Mouse (Mus musculus): ENCODE results near the gene Spata7. TPM values are rescaled to one million over a fixed set of nuclear protein-coding genes. Genes with fewer than 3 reads are reported as not detected.

Gene Spata7
- polyA plus RNA-seq, 1 experiment, result 215 TPM

DNA sequence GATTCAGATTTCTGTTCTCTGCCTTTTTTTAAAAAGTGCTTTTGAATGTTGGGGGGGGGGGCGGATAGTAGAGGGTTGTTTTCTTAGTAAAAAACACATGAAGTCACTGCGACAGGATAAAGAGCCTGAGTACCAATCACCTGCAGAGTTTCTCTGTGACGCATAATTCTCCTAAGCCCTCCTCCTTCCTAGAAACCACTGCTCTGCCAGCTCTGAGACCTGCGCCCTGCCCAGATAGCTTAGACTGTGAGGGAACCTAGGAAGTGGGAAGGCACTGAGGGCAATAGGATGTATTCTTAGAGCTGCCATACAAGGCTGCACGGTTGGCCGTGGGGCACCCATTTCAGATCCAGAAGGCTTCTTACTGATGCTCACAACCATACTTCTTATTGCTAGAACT is 84.9 kb downstream of the Spata7 start:
- Histone ChIP-seq H3K27me3 (ENCODE audit: control insufficient read depth, insufficient read depth, low read length) (no peaks in the 10 kb centered on the region), H3K4me1 (ENCODE audit: control insufficient read depth, insufficient read depth, low read length) (no peaks in the 10 kb centered on the region; the same call in 1 of the 2 replicates), H3K27ac (ENCODE audit: control insufficient read depth, insufficient read depth, low read depth, low read length) (no peak overlapping the region), H3K4me3 (ENCODE audit: control insufficient read depth, low read depth, low read length) (no peak overlapping the region), H3K36me3 (ENCODE audit: control insufficient read depth, insufficient read depth, low read length) (no peaks in the 10 kb centered on the region; the same call in 1 of the 2 replicates)
- TF ChIP-seq POLR2A (IDR thresholded peaks at IDR 0.05; ENCODE audit: control insufficient read depth, low read depth, low read length), result no peak
- no peak for TF ChIP-seq CTCF (IDR thresholded peaks at IDR 0.05; ENCODE audit: control insufficient read depth, insufficient read depth, insufficient replicate concordance, low read depth, low read length)

DNA sequence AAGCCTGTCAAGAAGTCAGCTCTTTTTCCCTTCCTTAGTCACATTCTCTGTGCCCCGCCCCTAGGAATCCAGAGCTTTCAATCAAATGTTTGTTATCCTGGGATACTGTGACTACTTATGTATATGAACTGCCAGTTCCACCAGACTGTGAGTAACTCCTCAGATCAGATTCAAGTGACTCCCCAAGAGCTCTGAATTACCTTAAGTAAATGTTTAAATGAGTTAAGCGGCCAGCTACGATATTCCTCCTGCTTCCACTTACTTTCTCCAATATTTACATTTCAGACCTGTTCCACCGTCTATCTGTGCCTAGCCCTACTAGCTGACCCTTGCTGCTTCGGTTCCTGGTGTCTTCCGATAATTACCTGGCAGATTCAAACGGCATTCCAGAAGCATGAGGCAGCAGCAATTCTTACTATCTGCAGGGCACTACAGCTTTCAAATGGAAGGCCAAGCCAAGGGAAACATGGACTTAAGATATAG is 85.7 kb downstream of the Spata7 start:
- no peak for TF ChIP-seq POLR2A (IDR thresholded peaks at IDR 0.05; ENCODE audit: control insufficient read depth, low read depth, low read length)
- no peak for TF ChIP-seq CTCF (IDR thresholded peaks at IDR 0.05; ENCODE audit: control insufficient read depth, insufficient read depth, insufficient replicate concordance, low read depth, low read length)
- no peak overlapping the region for H3K4me3 ChIP-seq (ENCODE audit: control insufficient read depth, low read depth, low read length)
- no peaks in the 10 kb centered on the region; the same call in 1 of the 2 replicates for H3K36me3 ChIP-seq (ENCODE audit: control insufficient read depth, insufficient read depth, low read length)
- H3K27ac ChIP-seq (ENCODE audit: control insufficient read depth, insufficient read depth, low read depth, low read length), result no peak overlapping the region
- no peaks in the 10 kb centered on the region; the same call in 1 of the 2 replicates for H3K4me1 ChIP-seq (ENCODE audit: control insufficient read depth, insufficient read depth, low read length)
- no peaks in the 10 kb centered on the region for H3K27me3 ChIP-seq (ENCODE audit: control insufficient read depth, insufficient read depth, low read length)

DNA sequence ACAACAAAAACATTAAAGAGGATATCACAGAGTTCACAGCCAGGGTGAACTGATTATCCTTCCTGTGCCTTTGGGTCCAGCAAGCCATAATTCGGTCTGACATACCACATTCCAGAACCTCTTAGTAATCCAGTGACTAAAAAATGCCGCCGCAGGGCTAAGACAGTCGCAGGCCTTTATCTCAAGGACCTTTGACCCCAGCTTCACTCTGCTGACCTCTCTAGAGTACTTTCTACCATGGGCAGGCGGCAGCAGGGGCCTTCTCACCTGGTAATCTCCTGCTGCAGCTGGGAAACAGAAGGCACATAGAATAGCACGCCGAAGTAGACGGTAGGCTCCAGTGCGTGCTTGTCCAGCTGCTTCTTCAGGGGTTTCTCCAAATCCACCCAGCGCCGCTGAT is 86.8 kb downstream of the Spata7 start:
- Histone ChIP-seq H3K4me1 (ENCODE audit: control insufficient read depth, insufficient read depth, low read length) (no peaks in the 10 kb centered on the region; the same call in 1 of the 2 replicates), H3K36me3 (ENCODE audit: control insufficient read depth, insufficient read depth, low read length) (no peaks in the 10 kb centered on the region; the same call in 1 of the 2 replicates), H3K27ac (ENCODE audit: control insufficient read depth, insufficient read depth, low read depth, low read length) (no peak overlapping the region), H3K4me3 (ENCODE audit: control insufficient read depth, low read depth, low read length) (no peak overlapping the region), H3K27me3 (ENCODE audit: control insufficient read depth, insufficient read depth, low read length) (no peaks in the 10 kb centered on the region)
- TF ChIP-seq CTCF (IDR thresholded peaks at IDR 0.05; ENCODE audit: control insufficient read depth, insufficient read depth, insufficient replicate concordance, low read depth, low read length), result no peak
- TF ChIP-seq POLR2A (IDR thresholded peaks at IDR 0.05; ENCODE audit: control insufficient read depth, low read depth, low read length), result no peak

DNA sequence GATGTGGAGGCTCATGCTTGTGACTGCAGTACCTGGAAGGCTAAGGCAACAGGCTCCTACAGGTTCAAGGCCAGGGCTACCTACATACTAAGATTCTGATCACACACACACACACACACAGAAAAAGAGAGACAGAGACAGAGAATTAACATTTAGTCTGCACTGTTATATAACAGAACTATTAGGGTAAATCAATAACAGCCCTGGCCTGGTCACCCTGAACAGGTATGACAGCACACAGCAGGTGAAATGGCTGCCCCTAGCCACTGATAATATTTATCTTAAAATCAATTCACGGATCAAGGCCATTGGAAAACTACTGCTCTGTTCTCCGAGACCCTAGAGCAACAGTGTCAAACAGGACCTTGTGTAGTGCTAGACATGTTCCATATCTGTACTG is 88.2 kb downstream of the Spata7 start:
- Histone ChIP-seq H3K4me1 (ENCODE audit: control insufficient read depth, insufficient read depth, low read length) (no peaks in the 10 kb centered on the region; the same call in 1 of the 2 replicates), H3K36me3 (ENCODE audit: control insufficient read depth, insufficient read depth, low read length) (no peaks in the 10 kb centered on the region; the same call in 1 of the 2 replicates), H3K4me3 (ENCODE audit: control insufficient read depth, low read depth, low read length) (no peak overlapping the region), H3K27ac (ENCODE audit: control insufficient read depth, insufficient read depth, low read depth, low read length) (no peak overlapping the region), H3K27me3 (ENCODE audit: control insufficient read depth, insufficient read depth, low read length) (no peaks in the 10 kb centered on the region)
- TF ChIP-seq POLR2A (IDR thresholded peaks at IDR 0.05; ENCODE audit: control insufficient read depth, low read depth, low read length) (no peak), CTCF (IDR thresholded peaks at IDR 0.05; ENCODE audit: control insufficient read depth, insufficient read depth, insufficient replicate concordance, low read depth, low read length) (no peak)

Other genes with a start within 250 kb of the Spata7 start
- 0.14 and 1.5 TPM in 2 replicates for gene Kcnk10, start 49.8 kb upstream of the Spata7 start, polyA plus RNA-seq (2012; rRNA removed)
- gene Ptpn21, start 109.2 kb downstream of the Spata7 start, polyA plus RNA-seq (2012; rRNA removed), result 10.9 TPM in 2 replicates
- 301 and 309 TPM in 2 replicates for gene Zc3h14, start 118.8 kb downstream of the Spata7 start, polyA plus RNA-seq (2012; rRNA removed)

All from testis, adult 2 months (tissue).